Mouse (Mus musculus) spleen, adult 2 months (tissue): ENCODE measurements around the gene Rab24. TPM values are rescaled to one million over a fixed set of nuclear protein-coding genes. Genes with fewer than 3 reads are reported as not detected.

Source experiments
- DNase-seq, 2 experiments: peaks; one replicate each; pipeline versions ENCODE4 v3.0.0 to v3.0.0-alpha.2; 2012 to 2021; ENCODE audit warnings: low spot score in 2 of 2, low read depth in 1 of 2
- H3K27ac ChIP-seq: fragments of 200-500 bp; 2 replicates; pipeline ENCODE4 v1.5.1; 2012; ENCODE audit warnings: low read length, inconsistent platforms; ENCODE audit not compliant: insufficient read depth
- H3K27me3 ChIP-seq: fragments of 200-500 bp; 2 replicates; pipeline ENCODE4 v1.6.1; 2012; ENCODE audit warnings: mild to moderate bottlenecking, moderate library complexity, low read length, inconsistent platforms; ENCODE audit not compliant: control insufficient read depth, insufficient read depth
- H3K36me3 ChIP-seq: fragments of 200-500 bp; 2 replicates; pipeline ENCODE4 v1.6.1; 2012; ENCODE audit warnings: mild to moderate bottlenecking, low read length, inconsistent platforms; ENCODE audit not compliant: control insufficient read depth, insufficient read depth
- H3K4me1 ChIP-seq: fragments of 200-500 bp; 2 replicates; pipeline ENCODE4 v1.6.1; 2011; ENCODE audit warnings: inconsistent platforms; ENCODE audit not compliant: control insufficient read depth, insufficient read depth, insufficient read length
- H3K4me3 ChIP-seq: fragments of 200-500 bp; 2 replicates; pipeline ENCODE4 v1.5.1; 2011; ENCODE audit warnings: mild to moderate bottlenecking, inconsistent platforms; ENCODE audit not compliant: insufficient read depth, insufficient read length; ENCODE audit errors: extremely low read depth
- CTCF ChIP-seq: fragments of 200-500 bp; IDR thresholded peaks from 2 replicates; pipeline ENCODE4 v1.5.1; 2011; ENCODE audit warnings: mild to moderate bottlenecking, inconsistent platforms; ENCODE audit not compliant: insufficient read depth, insufficient read length, insufficient replicate concordance; ENCODE audit errors: extremely low read depth
- POLR2A ChIP-seq: fragments of 200-500 bp; IDR thresholded peaks from 2 replicates; pipeline ENCODE4 v1.6.1; 2011; ENCODE audit warnings: low read depth, low read length, inconsistent platforms
- WGBS: fragments of 180-500 bp; shearing (Covaris S2); methylation state at CpG from one replicate; pipeline ENCODE4 v1.1.7; 2018; 5-methylcytosine and 5-hydroxymethylcytosine counted together
- polyA plus RNA-seq: library from polyadenylated mRNA; depleted of rRNA; stranded (reverse); fragments of >200 nt; gene quantifications from 2 replicates; pipeline ENCODE4 v1.2.3, GENCODE M21; 2012

The Rab24 gene
- polyA plus RNA-seq, 1 experiment = 54.7 TPM

DNA sequence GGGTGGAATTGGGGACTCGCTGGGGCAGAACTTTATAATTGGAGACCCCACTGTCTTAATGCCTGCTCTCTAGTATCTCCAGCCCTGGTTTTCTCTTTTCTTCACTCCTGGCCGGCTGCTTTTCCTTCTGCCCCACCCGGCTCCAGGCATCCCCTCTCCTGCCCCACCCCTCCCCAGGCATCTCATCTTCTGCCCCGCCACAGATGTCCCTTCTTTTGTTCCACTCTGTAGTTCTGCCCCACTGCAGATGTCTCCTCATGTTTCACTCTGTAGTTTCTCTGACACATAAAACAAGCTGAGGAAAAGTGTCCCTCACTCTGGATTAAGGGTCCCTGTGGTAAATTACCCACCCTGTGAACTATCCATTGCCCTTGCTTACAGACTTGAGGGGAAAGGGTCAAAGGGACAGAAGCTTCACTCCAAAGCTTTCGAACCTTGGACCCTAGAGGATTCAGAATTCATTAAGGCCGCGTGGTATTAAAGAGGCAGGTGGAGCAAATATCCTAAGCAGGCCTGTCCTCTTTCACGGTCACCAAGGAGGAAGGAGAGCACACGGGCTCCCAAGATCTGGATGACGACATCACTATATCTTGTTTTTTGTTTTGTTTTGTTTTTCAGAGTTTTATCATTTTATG, 15.7 kb upstream of the Rab24 start:
- H3K4me1 ChIP-seq = no peaks in the 10 kb centered on the region
- TF ChIP-seq CTCF (no peak), POLR2A (no peak)
- no peaks in the 10 kb centered on the region for H3K36me3 ChIP-seq
- H3K27ac ChIP-seq = no peak overlapping the region
- no peak overlapping the region for H3K4me3 ChIP-seq
- no peaks in the 10 kb centered on the region for H3K27me3 ChIP-seq
- WGBS = 89% methylated on average over 10 of the region's 10 CpGs
- no peak for DNase-seq

DNA sequence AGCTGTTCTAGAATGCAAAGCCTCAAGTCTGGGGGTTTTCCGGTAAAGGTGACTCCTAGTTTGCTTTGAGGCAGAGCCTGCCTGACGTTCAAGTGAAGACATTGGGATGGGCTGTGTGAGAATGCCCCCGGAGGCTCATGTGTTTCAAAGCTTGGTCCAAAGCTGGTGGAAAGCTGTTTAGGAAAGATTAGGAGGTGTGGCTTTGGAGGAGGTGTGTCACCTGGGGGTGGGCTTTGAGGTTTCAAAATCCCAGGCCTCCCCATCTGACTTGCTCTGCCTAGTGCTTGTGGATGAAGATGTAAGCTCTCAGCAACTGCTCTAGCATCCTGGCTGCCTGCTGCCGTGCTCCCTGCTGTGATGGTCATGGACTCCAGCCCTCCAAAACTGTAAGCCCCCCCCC, 14.0 kb upstream of the Rab24 start:
- Histone ChIP-seq H3K27me3 (no peaks in the 10 kb centered on the region), H3K4me1 (no peaks in the 10 kb centered on the region), H3K4me3 (no peak overlapping the region), H3K36me3 (no peaks in the 10 kb centered on the region), H3K27ac (no peak overlapping the region)
- TF ChIP-seq CTCF = no peak
- TF ChIP-seq POLR2A = no peak
- no peak for DNase-seq
- WGBS = 89% methylated on average over 4 of the region's 4 CpGs

DNA sequence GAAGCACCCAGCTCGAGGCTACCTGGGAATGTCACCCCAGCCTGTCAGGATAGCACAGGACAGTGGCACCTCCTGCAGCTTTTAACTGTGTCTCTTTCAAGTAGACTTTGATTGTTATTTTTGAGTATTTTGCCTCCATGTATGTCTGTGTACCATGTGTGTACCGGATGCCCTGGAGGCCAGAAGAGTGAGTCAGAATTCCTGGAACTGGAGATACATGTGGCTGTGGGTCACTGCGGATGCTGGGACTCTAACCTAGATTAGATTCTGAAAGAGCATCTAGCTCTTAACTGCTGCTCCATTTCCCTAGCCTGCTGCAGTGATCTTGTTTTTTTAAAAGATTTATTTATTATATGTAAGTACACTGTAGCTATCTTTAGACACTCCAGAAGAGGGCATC, 10.6 kb upstream of the Rab24 start:
- Histone ChIP-seq H3K27me3 (no peaks in the 10 kb centered on the region), H3K27ac (no peak overlapping the region), H3K4me3 (no peak overlapping the region), H3K4me1 (peaks cover 16% of the 10 kb centered on the region; the same call in 1 of the 2 replicates), H3K36me3 (no peaks in the 10 kb centered on the region)
- TF ChIP-seq POLR2A = no peak
- TF ChIP-seq CTCF = no peak
- DNase-seq = no peak
- 88% methylated on average over 3 of the region's 3 CpGs for WGBS

DNA sequence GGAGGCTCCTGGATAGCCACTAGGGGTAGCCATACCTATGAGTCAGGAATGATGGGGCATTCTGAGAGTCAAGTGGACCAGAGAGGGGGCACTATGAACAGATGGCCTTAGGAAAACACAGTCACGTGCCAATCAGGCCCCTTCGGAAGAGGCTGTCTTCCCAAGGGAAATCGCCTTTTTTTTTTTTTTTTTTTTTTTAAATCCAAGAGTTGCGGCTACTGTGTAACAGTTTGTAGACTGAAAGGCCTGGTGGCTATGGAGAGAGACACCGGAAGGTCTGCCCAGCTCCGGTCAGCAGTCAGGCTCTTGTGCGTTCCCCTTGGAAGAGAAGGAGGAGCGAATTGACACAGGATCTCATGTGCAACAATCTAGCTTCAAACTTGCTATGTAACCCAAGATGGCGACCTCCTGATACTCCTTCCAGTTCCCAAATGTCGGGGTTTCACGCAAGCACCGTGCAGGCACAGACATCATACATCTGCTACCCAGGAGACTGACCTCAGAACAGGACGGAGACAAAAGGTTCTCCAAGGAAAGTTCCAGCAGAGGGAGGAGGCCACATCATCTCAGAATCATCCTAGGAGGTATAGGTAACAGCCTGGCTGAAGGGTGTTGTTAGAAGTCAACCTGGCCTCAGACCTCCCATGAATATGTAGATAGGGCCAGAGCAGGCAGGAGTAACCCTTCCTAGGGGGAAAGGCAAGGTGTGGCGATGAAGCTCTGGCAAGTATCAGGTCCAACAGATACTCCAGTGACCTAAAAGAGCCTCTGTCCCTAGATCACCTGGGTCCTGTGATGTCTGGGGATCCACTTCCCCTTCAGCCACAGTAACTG, 9.0 kb upstream of the Rab24 start:
- no peak overlapping the region for H3K4me3 ChIP-seq
- no peak overlapping the region for H3K27ac ChIP-seq
- no peak for DNase-seq
- TF ChIP-seq POLR2A (no peak), CTCF (no peak)
- no peaks in the 10 kb centered on the region for H3K27me3 ChIP-seq
- peaks cover 16% of the 10 kb centered on the region; the same call in 1 of the 2 replicates for H3K4me1 ChIP-seq
- H3K36me3 ChIP-seq = peaks cover 3% of the 10 kb centered on the region
- 74% methylated on average over 14 of the region's 14 CpGs for WGBS

DNA sequence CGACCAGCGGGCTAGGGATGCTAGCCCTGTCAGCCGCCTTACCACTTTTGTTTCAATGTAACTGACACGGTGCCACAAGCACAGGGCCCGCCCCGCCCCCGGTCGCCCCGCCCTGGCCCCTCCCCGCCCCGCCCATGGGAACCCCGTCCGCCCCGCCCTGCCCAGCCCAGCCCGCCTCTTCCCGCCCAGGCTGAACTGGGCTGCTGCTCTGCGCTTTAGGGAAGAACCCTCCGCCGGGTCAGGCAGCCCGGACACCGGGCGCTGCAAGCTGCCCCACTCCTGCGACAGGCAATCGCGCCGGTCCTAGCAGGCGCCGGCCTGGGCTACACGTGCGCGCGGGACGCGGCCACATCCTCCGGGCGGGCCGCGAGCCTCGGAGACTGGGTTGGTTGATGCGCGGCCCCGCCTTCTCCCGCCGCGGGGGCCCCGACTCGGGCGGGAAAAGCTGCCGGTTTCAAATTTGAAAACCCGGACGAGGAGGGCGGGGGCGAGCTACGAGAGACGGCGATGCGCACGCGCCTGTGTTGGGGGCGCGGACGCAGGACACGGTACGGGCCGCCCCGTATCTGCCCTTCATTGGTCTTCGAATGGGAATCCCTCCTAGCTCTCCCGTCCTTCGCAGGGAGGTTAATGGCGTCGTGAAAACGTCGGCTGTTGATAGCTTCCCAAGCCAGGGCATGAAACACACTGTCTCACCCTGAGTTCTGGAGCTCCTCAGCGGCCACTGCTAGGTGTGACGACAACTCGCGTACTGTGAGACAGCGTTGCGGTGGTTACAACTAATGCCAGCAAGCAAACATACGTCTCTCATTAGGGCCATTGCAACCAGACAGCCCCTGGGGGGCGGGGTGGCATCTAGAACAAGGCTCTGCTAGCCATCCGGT, 8.2 kb upstream of the Rab24 start, which contains the start of gene Mxd3:
Mxd3 (minus strand) TSS at position 141 of the 884 bp plus-strand sequence.
- H3K27ac ChIP-seq = peak within 1 kb of the TSS; percentile 35
- H3K36me3 ChIP-seq = peaks cover 10% of the 10 kb centered on the region
- H3K27me3 ChIP-seq = no peaks in the 10 kb centered on the region
- peak within 1 kb of the TSS; percentile 67 for H3K4me3 ChIP-seq
- under 1% methylated on average over 79 of the region's 82 CpGs for WGBS
- peaks cover 16% of the 10 kb centered on the region; the same call in 1 of the 2 replicates for H3K4me1 ChIP-seq
- peak; percentile 61 to 71 for DNase-seq
- TF ChIP-seq CTCF (no peak), POLR2A (no peak)

DNA sequence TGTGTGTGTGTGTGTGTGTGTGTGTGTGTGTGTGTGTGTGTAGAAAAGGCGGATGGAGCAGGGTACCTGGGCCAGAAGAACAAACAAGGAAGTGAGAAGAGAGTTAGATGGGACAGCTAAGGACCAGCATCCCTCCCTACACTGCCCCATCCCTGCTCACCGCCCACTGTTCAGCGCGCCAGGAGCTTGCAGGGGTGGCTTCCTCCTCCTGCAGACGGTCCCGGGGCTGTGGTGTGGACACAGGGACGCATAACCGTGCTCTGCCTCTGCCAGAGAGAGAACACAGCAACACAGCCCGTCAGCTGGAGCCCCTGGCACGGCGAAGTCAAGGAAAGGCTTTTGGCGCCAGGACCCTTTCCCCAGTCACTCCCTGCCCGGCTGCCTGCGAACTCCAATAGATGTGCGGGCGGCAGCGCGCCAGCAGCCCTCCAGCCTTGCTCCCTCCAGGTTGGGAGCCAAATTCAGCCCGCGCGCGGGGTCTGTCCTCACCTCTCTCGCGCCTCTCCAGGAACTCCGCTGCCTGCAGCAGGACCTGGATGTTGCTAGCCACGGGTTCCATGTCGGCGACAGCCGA, 7.5 kb upstream of the Rab24 start:
- Histone ChIP-seq H3K4me3 (peak overlapping the region; percentile 60), H3K27me3 (no peaks in the 10 kb centered on the region), H3K36me3 (peaks cover 14% of the 10 kb centered on the region), H3K27ac (peak overlapping the region; percentile 35), H3K4me1 (peaks cover 16% of the 10 kb centered on the region; the same call in 1 of the 2 replicates)
- WGBS = 2% methylated on average over 28 of the region's 29 CpGs
- DNase-seq = no peak
- no peak for TF ChIP-seq CTCF
- no peak for TF ChIP-seq POLR2A
